Comparison of ENCODE assay signal across 9 mouse cellular contexts in the genomic region with DNA sequence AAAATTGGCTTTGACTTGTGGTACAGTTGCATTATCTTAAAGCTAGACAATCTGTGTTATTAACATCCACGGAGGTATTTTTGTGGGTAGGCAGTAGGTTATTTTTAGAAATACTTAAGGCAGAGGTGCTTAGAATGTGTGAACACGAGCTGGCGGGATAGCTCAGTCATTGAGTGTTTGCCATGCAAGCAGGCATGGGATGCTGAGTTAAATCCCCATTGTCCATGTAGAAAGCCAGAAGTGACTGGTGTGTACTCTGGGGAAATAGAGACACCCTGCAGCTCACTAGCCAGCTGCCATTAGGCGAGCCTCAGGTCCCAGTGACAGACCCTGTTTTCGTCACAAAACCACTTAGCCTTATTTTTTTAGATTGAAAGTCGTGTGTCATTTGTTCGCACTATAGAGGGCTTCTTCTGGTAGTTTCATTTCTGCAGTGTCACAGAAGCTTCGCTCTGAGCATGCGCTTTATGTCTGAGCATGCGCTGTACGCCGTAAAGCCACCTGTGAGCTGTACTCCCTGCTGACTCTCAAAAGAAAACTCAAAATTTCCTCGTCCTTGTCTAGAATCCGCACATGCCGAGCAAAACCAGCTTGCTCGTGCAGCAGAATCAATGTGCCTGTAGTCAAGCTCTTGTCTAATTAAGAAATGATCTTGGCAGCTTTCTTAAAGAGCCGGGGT. TPM values are rescaled to one million over a fixed set of nuclear protein-coding genes. Genes with fewer than 3 reads are reported as not detected.
A peak's percentile ranks its signal among the peaks of the same experiment; 100 is the strongest.
DNase-seq lines count a peak whose midpoint lies in the region; ATAC-seq and TF ChIP-seq lines count a peak whose summit lies in the region.
"Had no signal": no experiment of that assay in that cellular context is flagged by ENCODE, and none has a peak within 500 bp of the region (broad histone marks: within the 10 kb centered on the region; RNA-seq: fewer than 3 reads in every experiment).

No protein-coding gene starts in this region.

- H3K36me3 ChIP-seq in hindbrain, embryonic 14.5 days (replicated peaks; ENCODE audit: control insufficient read depth, insufficient read depth) = no peaks in the 10 kb centered on the region
- peaks cover 32% of the 10 kb centered on the region for H3K36me3 ChIP-seq in hindbrain, embryonic 10.5 days
- peaks cover 62% of the 10 kb centered on the region for H3K36me3 ChIP-seq in forebrain, embryonic 10.5 days (replicated peaks)
- no peaks in the 10 kb centered on the region for H3K36me3 ChIP-seq in hindbrain, postnatal 0 days (ENCODE audit: insufficient read depth, low read length)
- no peaks in the 10 kb centered on the region for H3K36me3 ChIP-seq in midbrain, embryonic 12.5 days

- H3K4me3 ChIP-seq in hindbrain, embryonic 14.5 days (replicated peaks; ENCODE audit: low read length) = no peak overlapping the region
- no peak overlapping the region for H3K4me3 ChIP-seq in hindbrain, embryonic 10.5 days
- no peak overlapping the region for H3K4me3 ChIP-seq in forebrain, embryonic 10.5 days
- H3K4me3 ChIP-seq in hindbrain, postnatal 0 days (ENCODE audit: low read length) = no peak overlapping the region
- H3K4me3 ChIP-seq in midbrain, embryonic 12.5 days = no peak overlapping the region
- H3K4me3 ChIP-seq: myocyte had no signal

- 0 out of 2 replicates have a peak overlapping the region, but pooled peaks have one; percentile 35 for H3K27ac ChIP-seq in hindbrain, embryonic 14.5 days
- no peak overlapping the region for H3K27ac ChIP-seq in hindbrain, embryonic 10.5 days
- 0 out of 2 replicates have a peak overlapping the region, but pooled peaks have one; percentile 16 for H3K27ac ChIP-seq in forebrain, embryonic 10.5 days
- peak overlapping the region; percentile 41; the same call in 1 of the 2 replicates for H3K27ac ChIP-seq in hindbrain, postnatal 0 days
- peak overlapping the region; percentile 20; the same call in 1 of the 2 replicates for H3K27ac ChIP-seq in midbrain, embryonic 12.5 days (replicated peaks)

- 0 out of 2 replicates have a peak, but pooled peaks cover 5% of the 10 kb centered on the region for H3K4me1 ChIP-seq in hindbrain, embryonic 14.5 days (replicated peaks; ENCODE audit: control insufficient read depth, insufficient read depth, low read length)
- H3K4me1 ChIP-seq in hindbrain, embryonic 10.5 days (replicated peaks) = peaks cover 18% of the 10 kb centered on the region
- peaks cover 19% of the 10 kb centered on the region for H3K4me1 ChIP-seq in forebrain, embryonic 10.5 days
- H3K4me1 ChIP-seq in hindbrain, postnatal 0 days (ENCODE audit: insufficient read depth, low read length) = 0 out of 2 replicates have a peak, but pooled peaks cover 4% of the 10 kb centered on the region
- peaks cover 10% of the 10 kb centered on the region for H3K4me1 ChIP-seq in midbrain, embryonic 12.5 days

- no peaks in the 10 kb centered on the region for H3K27me3 ChIP-seq in hindbrain, embryonic 14.5 days (ENCODE audit: control insufficient read depth, insufficient read depth, low read length)
- no peaks in the 10 kb centered on the region for H3K27me3 ChIP-seq in hindbrain, embryonic 10.5 days (ENCODE audit: insufficient read depth, poor library complexity, severe bottlenecking)
- H3K27me3 ChIP-seq in forebrain, embryonic 10.5 days (ENCODE audit: poor library complexity, severe bottlenecking) = no peaks in the 10 kb centered on the region
- H3K27me3 ChIP-seq in hindbrain, postnatal 0 days (ENCODE audit: insufficient read depth, low read length) = no peaks in the 10 kb centered on the region
- no peaks in the 10 kb centered on the region for H3K27me3 ChIP-seq in midbrain, embryonic 12.5 days

- whole genome bisulfite sequencing in hindbrain, embryonic 14.5 days = 77% methylated on average over 17 of the region's 17 CpGs
- 87% methylated on average over 17 of the region's 17 CpGs for WGBS in hindbrain, embryonic 10.5 days
- 87% methylated on average over 17 of the region's 17 CpGs for WGBS in forebrain, embryonic 10.5 days
- WGBS in hindbrain, postnatal 0 days = 50% methylated on average over 17 of the region's 17 CpGs
- WGBS in midbrain, embryonic 12.5 days = 65% methylated on average over 17 of the region's 17 CpGs

- no peaks in the 10 kb centered on the region for H3K9me3 ChIP-seq in hindbrain, embryonic 14.5 days (ENCODE audit: control insufficient read depth, low read length)
- H3K9me3 ChIP-seq in hindbrain, embryonic 10.5 days = no peaks in the 10 kb centered on the region
- H3K9me3 ChIP-seq in forebrain, embryonic 10.5 days = no peaks in the 10 kb centered on the region
- H3K9me3 ChIP-seq in hindbrain, postnatal 0 days (ENCODE audit: low read length) = no peaks in the 10 kb centered on the region
- no peaks in the 10 kb centered on the region for H3K9me3 ChIP-seq in midbrain, embryonic 12.5 days

- no peak for TF ChIP-seq CTCF in hindbrain, postnatal 0 days (IDR thresholded peaks at IDR 0.05; ENCODE audit: low read depth)

- no peak for DNase-seq in hindbrain, embryonic 14.5 days (ENCODE audit: low spot score)
- no peak for DNase-seq in hindbrain, embryonic 10.5 days (ENCODE audit: low spot score)
- no peak for DNase-seq in forebrain, embryonic 10.5 days (ENCODE audit: extremely low spot score, low spot score)
- DNase-seq in hindbrain, postnatal 0 days (ENCODE audit: low spot score) = peak; percentile 67
- peak; percentile 78 for DNase-seq in telencephalon, adult 2 months (ENCODE audit: low read depth, low spot score)
- no peak for DNase-seq in adrenal gland, postnatal 14 days
- no peak for DNase-seq in adrenal gland, postnatal 10 days

- no peak for ATAC-seq in hindbrain, embryonic 14.5 days (ENCODE audit: low FRiP score)
- ATAC-seq in hindbrain, postnatal 0 days = peak; percentile 71; the same call in 1 of the 2 replicates
- ATAC-seq in midbrain, embryonic 12.5 days (ENCODE audit: low FRiP score, low read depth) = peak; percentile 41; the same call in 1 of the 2 replicates

- no peak overlapping the region for H3K9ac ChIP-seq in hindbrain, embryonic 14.5 days
- H3K9ac ChIP-seq in hindbrain, postnatal 0 days (replicated peaks; ENCODE audit: low read length) = no peak overlapping the region
- no peak overlapping the region for H3K9ac ChIP-seq in midbrain, embryonic 12.5 days (replicated peaks)

- no peak overlapping the region for H3K4me2 ChIP-seq in hindbrain, embryonic 14.5 days (replicated peaks)
- H3K4me2 ChIP-seq in hindbrain, postnatal 0 days (ENCODE audit: low read depth, low read length) = peak overlapping the region; percentile 28
- no peak overlapping the region for H3K4me2 ChIP-seq in midbrain, embryonic 12.5 days (replicated peaks)

RNA-seq across cellular contexts. Expression of a gene that starts 58.5 kb away (rescaled TPM):
- 27.5 and 39.5 TPM in 2 replicates for polyA plus RNA-seq in hindbrain, embryonic 14.5 days (2014; fragmentation: Nextera tagmentation; extraction: Ambion mirVana)
- polyA plus RNA-seq in hindbrain, embryonic 10.5 days (2016; fragmentation: Nextera tagmentation; extraction: Ambion mirVana) = 35.3 and 40.1 TPM in 2 replicates
- 46.9 and 48.2 TPM in 2 replicates for polyA plus RNA-seq in forebrain, embryonic 10.5 days (2016; fragmentation: Nextera tagmentation; extraction: Ambion mirVana)
- 49.3 and 56.1 TPM in 2 replicates for total RNA-seq in hindbrain, postnatal 0 days (2014; rRNA removed)
- 38.0 and 40.8 TPM in 2 replicates for polyA plus RNA-seq in hindbrain, postnatal 0 days (2015; fragmentation: Nextera tagmentation; extraction: Ambion mirVana)
- 34.4 and 35.5 TPM in 2 replicates for polyA plus RNA-seq in midbrain, embryonic 12.5 days (2016; fragmentation: Nextera tagmentation; extraction: Ambion mirVana)
- total RNA-seq in adrenal gland, postnatal 14 days (2021) = 53.5 and 61.2 TPM in 2 replicates
- 10 to 100 TPM; 36.3 to 48.3 TPM for total RNA-seq in adrenal gland, postnatal 10 days (2021)

Comparison
In these comparisons a context has a peak if more than half of its experiments do, and no peak if none do; other contexts are left out.
1. DNase-seq: peak in hindbrain, postnatal 0 days (single experiment) and telencephalon, adult 2 months (single experiment); none in hindbrain, embryonic 14.5 days (single experiment), hindbrain, embryonic 10.5 days (single experiment), forebrain, embryonic 10.5 days (single experiment), adrenal gland, postnatal 14 days (single experiment) and adrenal gland, postnatal 10 days (single experiment).